Mouse (Mus musculus) layer of hippocampus, adult 9-11 months (tissue): ENCODE data around the gene Msrb3.

Experiments used
- DNase-seq: peaks from one replicate; pipeline ENCODE4 v3.0.0; 2022

Msrb3 gene

DNA sequence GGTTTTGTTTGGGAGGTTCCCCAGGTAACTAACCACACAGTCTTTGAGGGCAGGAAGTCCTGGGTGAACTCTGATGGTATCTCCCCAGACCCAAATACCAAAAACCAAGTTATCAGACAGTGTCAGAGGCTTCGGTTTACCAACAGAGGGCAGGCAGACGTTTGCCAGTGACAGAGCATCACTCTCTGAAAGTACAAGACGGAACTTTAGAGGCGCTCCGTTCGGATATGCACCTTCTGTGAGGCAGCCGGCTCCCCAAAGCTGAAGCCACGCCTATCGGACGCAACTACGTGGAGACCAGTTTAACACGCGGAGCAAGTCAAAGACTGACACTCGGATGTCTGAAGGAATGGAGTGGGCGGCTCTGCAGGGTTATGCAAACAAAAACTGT lies 3.0 kb downstream of the Msrb3 start:
- no peak for DNase-seq

DNA sequence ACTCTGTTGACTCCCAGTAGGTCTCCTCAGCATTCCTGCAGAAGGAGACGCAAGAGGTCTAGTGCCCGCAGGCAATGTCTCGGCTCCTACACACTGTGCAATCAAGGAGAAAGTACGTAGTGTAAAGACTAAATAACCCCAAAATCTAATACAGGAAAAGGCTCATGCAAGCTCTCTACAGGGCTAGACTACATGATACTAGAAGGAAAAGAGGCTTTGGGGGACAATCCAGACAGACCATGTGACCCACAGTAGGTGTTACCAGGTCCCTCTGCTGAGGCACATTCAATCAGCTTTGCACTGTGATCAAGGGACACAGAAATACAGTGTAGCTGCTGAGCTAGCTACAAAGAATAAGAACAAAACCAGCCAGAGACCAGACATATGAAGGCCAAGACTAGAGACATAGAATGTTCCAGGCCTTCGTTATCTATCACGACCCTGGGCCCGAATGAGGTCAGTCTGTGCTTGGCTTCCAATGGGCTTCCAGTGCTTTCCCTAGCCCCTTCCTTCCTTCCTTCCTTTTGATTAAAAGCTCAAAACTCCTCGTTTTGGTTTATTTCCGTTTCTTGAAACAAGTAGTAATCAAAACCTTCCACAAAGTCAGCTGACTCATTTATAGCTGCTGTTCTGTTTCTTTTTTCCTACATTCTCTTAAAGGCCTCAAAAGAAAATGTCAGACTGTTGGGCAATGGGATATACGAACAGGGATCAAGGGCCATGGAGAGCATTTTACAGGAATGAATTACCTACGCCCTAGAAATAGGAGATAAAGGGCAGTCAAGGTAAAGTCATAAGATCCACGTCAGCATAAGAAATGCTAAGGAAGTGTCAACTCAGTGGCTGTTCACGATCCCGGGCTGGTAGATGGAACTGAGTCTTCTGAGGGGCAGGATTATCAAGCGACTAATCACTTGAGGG lies 3.7 kb downstream of the Msrb3 start:
- DNase-seq, result no peak

DNA sequence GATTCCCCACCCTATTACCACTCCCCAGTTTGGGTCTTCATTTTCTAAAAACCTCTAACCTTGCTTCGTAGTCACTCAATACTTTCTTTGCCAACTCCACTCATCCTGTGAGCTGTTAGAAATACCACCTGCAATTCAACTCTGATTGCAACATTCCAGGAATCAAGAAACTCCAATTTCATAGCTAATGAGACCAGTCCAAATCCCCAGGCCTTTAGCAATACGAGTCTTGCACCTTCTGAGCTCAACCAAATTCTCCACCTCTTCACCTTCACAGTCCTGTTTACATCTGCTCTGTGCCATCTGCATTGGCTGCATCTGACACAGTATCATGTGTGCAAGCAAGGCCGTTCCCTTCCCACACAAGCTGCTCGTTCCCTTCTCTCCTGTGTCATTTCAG lies 5.0 kb downstream of the Msrb3 start:
- DNase-seq, result no peak

DNA sequence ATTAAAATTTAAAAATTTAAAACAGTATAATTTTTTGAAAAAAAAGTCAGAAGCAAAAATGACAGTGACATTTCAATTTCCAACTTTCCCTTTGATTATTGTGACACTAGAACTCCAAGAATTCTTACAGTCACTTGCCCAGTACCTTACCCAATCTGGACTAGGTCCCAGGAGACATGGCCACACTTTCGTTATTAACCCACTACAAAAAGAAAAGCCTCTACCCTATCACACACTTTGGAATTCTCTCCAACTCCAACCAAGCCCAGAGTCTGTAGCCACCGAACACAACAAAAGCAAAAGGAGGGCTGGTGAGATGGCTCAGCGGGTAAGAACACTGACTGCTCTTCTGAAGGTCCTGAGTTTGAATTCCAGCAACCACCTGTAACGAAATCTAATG lies 7.8 kb downstream of the Msrb3 start:
- DNase-seq, result no peak

DNA sequence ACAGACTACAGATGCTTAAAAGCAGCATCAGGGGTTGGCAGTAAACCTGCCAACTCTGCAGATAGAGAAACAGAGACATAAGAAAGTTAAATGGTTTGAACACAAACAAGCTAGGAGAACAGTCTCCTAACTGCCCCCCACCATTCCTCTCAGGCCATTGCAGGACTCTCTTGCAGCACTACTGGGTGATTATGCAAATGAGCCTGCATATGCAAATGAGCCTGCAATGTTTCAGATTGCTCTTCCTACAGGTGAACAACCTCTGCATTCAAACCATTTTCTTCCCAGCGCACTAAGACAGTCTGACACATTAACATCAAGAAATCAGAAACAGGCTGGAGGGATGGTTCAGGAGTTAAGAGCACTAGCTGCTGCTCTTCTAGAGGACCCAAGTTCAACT lies 8.3 kb downstream of the Msrb3 start:
- no peak for DNase-seq

DNA sequence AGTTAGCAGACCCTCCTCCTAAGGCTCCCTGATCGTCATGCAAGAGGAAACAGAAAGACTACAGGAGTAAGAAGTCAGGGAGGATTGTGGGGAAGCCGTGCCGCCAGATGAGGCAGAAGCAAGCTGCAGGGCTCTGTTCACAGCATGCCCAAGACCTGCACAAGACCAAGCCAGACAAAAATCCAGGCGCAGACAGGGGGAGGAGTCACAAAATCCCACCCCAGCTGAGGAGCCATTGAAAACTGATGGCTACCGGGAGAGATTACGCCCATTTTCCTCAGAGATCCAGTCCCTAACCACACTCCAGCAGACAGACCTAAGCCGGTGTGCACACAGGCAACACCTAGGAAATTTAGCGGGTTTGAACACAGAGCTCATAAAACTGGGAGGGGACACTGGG lies 10.4 kb downstream of the Msrb3 start:
- DNase-seq, result no peak

DNA sequence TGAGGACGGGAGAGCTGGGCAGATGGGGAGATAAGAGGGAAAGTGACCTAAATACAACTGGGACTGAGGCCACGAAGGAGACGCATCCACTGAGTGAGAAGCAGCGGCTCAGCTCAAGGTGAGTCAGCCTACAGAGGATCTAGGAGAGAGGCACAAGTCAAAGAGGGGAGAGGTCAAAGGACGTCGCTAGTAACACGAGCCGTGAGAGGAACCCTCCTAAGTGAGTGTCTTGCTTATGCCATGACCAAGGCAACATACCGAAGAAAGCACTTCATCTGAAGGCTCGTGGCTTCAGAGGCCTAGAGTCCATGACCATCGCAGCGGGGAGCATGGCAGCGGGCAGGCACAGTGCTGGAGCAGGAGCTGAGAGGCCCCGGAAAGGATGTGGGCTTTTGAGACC lies 14.7 kb downstream of the Msrb3 start:
- no peak for DNase-seq

DNA sequence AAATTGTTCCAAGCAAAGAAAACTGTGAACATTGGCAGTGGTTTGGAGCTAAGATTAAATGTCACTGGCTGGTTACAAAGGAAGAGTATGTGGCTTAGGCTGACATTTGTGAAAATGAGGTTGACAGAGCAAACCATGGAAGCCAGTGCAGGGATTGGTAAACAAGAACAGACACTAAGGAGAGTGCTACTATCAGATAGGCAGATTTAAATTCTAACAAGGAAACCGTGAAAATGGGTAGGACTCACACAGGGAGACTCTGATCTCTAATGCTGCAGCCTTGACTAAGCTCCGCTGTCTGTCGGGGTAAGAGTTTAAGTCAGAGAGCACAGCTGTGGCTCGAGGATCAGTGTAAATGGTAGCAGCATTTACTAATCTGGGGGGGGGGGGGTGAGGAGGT lies 15.2 kb downstream of the Msrb3 start:
- no peak for DNase-seq

DNA sequence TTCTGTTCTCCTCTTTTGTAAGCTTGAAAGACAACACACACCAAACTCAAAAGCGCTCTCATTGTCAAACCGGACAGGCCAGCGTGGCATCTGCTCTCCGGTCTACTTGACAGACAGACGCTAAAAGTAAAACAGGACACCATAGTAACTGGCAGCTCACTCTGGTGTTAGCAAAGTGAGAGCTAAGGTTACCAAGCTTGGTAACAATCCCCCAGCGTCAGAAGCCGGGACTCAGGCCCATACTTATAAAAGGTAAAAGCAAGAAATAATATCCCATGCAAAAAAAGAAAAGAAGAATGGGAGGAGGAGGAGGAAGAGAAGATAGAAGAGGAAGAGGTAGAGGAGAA lies 15.9 kb downstream of the Msrb3 start:
- no peak for DNase-seq

DNA sequence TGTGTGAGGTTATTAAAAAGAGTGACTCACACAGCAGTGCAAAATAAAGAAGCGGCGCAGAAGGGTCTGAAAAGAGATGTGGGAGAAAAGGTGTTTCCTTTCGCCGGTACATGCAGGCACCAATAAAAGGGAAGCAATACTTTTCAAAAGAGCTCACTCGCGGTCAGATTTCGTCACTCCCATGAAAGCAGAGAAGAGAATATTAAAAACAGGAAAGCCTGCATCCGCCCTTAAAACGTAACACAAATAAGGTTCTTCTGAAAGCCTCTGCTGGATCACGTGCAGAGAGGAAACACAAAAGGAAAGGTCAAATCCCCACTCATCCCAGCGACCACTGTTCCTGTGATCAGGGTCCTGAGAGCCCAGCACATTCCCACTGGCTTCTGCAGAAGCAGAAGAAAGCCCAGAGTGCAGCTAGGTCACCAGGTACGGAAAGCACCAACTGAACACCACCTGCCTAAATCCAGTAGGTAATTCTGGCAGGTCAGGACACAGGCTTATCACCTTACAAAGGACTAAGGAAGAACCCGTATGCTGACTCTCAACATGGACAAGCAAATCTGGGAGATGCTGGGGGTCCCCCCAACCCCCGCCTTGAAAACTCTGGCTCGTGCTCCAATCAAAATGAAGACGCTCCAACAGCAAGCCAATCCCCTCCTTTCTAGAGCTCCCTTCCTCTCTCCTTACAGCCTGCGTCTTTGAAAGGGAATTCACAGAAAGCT lies 16.4 kb downstream of the Msrb3 start:
- no peak for DNase-seq

DNA sequence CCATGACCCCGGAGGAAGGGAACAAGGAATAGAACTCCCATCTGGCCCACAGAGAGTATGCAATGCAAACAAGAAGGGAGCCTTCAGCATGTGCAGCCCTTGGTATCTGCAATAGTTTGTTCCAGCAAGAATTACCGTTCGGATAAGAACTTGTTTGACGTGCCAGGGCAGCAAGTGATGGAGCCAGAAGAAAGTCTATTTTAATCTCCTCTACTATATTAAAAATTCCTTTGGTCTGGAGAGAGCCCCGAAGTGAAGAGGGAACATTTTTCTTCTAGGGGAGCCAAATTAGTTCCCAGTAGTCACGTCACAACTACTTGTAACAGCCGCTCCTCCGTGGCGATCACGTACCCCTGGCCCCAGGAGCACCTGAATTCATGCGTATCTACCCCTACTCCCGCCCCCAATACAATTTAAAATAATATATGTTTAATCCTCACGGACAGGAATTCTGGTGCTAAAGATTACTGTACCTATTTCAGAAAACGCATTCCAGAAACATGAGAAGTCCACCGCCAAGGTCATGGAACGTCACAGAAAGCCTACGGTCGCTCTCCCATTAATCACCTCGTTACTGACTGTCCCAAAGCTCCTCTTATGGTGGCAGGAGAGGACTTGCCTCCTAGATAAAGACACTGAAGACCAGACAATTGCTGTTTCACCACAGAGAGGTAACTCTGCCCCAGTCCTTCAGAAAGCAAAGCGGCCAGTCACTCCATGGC lies 22.2 kb downstream of the Msrb3 start:
- no peak for DNase-seq

DNA sequence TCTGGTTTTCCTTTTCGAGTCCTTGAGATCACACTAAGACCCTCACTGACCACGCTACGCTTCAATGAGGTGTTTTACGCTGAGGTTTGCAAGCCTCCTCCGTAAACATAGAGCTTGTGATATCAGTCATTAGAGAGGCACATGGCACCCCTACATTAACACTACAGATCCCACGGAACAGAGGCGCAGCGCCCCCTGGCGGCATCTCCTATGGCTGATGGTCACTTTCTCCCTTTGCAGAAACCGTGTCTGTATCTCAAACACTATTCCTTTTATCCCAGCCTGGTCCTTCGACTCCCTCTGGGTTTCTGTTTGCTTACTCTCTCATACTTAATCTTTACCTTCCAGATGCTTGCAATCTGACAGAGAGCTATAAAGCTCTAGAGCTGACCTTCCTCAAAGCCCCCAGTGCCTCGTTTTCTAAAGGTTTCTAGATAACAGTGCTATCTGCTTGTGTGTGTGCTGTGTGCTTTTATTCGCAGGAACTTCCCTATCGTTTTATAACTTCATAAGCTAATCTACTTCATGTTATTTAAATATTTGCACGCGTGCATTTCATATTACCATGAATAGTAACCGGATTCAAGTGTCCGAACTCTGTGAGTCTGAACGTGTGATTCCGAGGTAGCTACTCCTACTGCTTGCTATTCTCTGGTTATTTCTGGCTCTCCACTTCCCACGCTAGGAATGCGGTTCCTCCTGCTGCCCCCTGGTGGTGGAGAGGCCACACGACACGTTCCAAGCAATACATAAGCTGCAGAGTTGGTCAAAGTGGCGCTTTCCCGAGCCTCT lies 23.0 kb downstream of the Msrb3 start:
- DNase-seq, result peak; percentile 60

DNA sequence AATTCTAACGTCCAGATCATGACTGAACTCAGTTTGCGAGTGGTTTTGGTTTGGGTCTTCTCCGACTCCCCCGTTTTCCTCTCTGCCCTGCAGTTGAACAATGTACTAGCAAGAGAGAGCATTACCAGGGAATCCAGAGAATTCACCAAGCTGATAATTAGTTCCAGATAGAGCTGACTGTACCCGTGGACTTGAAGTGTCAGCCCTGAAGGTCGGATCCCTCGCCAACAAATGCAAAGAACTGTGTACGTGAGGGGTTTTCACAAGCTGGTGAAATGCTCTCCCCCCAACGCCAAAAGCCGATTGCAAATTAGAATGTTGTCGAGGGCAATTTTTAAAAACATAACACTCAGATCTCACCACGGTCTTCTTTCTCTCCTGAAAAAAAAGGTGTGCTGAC lies 24.6 kb downstream of the Msrb3 start:
- DNase-seq, result no peak

DNA sequence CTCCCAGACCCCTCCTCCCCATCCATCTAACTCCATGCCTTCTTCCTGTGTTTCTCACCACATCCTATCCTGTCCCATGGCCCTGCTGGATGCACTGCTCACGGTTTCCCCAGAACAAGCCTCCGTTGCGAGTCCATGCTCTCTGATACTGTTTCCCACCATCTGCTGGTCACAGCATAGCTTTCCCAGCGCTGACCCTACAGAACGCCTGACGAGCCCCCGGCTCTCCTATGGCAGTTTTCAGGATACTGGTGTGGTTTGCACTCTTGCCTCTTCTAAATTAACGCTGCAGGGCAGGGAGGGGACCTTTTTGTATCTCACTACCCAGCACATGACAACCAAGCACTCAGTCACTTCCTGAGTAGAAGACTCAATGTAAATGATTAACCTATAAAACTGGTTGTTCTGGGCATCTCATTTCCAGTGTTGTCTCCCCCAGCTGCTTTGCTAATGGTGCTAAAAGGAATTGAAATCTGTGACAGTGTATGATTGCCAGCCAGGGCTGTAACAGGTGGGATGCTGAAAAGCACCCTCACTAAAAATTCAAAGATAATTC lies 25.2 kb downstream of the Msrb3 start:
- no peak for DNase-seq

DNA sequence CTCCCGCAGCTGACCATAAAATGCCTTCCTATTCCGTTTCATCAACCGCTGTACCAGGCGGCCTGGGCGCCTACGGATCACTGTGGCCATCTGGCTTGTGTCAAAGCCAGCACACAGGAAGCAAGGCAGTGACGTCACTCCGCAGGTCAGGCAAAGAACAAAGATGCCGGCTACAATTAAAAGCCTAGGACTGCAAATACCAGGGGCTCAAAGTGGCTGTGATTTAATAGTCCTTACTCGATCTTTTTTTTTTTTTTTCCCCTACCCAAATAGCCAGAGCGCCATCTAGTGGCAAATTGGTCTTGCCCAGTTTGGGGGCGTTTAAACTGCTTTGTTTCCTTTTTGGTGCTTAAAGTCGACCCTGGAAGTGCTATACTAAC lies 26.4 kb downstream of the Msrb3 start:
- DNase-seq, result peak; percentile 33

DNA sequence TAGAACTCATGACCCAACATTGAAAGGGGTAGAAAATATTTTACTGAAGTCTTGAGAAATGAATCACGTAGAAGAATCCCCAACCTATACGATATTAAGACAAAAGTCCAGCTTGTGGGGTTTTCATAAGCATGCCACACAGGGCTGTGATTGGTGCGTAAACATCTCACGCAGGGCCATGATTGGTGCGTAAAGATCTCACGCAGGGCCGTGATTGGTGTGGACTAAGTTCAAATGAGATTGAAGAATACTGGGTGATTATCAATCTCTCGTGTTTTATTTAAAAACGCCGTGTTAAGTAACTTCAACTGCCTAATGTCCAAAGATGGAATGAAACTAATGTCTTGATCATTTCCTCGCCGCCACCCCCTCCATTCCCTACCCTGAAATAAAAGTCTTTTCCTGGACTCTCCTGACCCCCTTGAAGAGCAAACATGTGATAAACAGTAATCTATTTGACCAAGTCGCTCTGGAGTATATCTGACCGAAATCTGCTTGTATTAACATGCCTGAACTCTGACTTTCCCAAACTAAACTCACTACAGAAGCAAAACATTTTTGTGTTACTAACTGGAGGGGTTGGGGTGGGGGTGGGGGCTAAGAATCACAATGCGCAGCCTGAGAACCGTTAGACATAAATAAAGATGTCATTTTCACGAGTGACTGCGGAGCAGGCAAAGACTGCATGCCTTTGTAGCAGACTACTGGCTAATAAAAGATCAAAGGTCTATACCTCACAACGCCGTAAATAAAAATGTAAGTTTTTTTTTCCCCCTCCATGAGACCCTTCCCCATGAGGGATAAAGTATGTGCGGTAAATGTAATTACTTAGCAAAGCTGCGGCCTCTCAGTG lies 27.0 kb downstream of the Msrb3 start:
- no peak for DNase-seq

DNA sequence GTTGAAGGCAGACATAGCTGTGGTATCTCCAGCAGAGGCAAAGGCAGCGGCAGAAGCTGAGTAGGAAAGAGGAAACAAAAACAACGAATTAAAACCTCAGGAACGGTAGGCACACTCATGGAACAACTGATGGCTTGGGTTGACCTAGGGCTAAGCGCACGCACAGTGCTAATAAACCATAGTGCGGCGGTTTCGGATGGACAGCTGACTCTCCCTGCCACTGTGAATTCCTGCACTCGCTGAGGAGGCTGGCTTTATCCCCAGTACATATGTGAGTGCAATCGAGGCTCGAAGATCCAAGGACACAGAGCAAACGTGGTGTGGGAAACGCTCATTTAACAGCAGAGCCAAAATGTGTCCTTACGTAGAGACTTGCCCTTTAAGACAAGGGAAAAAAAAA lies 27.8 kb downstream of the Msrb3 start:
- DNase-seq, result no peak

DNA sequence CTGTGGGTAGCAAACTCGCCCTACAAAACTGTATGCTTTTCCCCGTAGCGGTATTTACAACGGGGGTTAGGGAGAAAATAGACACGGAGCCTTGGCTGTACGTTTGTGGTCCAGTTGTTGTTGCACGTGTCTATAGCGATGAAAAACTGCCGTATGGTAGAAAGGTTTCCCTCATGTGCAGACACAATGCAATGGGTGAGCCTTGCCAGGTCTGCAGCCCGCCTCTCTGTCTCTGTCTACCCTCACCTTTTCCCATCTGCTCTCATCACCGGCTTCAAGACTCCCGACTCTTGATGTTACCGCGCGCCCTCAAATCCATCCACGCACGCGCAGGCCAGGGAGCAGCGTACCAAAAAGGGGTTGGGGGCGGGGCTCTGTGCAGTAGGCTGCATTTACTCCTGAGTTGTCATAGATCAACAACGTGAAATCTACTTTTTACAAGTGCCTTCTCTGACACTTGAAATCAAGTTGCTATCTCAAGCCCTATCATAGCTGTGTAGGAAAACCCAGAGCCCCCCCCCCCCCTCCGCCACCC lies 29.6 kb downstream of the Msrb3 start:
- no peak for DNase-seq

DNA sequence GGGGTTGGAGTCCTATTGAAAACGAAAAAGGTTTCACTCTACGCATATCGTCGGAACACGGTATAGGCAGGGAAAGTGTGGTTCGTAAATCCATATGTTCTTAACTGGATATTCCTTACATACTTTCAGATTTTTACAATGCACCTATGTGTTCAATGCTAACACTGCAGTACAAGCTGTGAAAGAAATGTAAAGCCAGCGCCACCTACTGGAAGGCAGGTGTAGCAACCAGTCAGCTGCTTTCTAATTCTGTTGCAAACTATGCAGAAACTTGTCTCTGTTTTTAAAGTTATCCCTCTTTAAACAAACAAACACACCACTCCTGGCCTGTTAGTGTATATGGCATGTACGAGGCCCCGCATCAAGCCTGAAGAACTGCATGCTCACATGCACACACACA lies 34.5 kb downstream of the Msrb3 start:
- peak; percentile 27 for DNase-seq

DNA sequence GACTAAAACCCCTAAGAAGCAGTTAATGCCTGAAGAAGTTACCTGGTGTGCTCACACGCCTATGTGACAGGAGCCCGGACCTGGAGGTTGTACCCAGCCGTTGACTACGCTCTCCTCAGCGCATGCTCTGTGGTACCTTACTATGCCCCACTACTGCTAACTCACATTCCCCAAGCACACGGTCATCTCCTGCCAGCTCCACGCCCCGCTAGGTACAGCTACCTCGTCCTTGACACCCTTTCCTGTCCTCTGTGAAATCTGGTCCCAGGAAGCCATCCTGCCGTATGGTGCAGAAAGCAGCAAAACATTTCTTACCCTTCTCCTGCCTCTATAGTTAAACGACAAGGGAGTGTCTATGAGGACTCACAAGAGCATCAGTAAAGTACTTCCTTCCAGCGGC lies 37.2 kb downstream of the Msrb3 start:
- no peak for DNase-seq

DNA sequence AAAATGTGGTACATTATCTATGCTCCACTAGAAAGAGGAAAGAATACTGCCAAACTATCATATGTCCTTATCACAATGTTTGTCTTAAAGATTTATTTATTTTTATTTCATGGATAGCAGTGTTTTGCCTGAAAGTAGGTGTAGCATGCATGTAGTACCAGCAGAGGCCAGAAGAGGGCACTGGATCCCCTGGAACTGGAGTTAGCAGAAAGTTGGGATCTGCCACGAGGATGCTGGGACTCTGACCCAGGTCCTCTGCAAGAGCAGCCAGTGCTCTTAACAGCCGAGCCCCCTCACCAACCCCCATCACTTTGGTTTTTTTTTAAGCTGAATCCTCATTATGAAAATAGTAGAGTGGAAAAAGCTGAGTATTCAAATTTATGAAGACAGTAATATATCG lies 37.7 kb downstream of the Msrb3 start:
- no peak for DNase-seq
